Comparison of ENCODE assay signal across 8 mouse cellular contexts in the genomic region with DNA sequence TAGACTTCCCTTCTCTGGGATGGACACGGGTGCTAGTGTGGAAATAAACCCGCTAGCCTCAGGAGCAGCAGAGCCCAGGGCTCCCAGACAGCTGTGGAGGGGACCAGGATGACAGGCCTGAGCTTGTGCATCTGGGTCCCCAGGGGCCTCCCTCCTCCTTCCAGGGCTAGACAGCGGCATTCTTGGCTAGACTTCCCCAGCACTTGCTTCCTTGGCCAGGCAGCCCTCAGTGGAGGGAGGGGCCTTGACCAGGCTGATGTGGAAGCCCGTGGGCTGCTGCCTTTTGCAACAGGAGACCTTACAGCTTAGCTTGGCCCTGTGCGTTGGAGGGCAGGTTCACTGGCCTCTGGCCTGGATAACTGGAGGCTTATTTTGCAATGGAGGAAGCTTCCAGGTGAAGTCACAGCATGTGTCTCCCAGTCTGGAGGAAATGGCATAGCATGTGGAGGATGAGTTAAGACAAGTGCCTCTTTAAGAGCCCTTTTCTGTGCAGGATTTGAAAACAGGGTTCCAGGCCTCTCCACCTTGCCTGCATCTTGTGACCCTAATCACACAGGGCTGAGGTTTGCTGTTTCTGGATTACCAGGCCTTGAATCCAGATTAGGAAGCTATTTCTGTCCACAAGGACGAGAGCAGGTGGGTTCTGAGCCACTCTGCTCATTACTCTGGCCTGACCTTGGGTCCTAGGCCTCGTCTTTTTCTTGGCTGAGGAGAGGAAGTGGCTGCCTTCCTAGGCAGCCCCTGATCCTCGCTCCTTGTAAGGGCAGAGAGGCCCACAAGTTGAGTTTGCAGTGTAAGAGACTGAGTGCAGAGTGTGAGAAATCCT. TPM values are rescaled to one million over a fixed set of nuclear protein-coding genes. Genes with fewer than 3 reads are reported as not detected.
DNase-seq lines count a peak whose midpoint lies in the region; ATAC-seq lines count a peak whose summit lies in the region.

No protein-coding gene starts in this region.

- peaks cover 25% of the 10 kb centered on the region for H3K36me3 ChIP-seq in embryonic facial prominence, embryonic 14.5 days (ENCODE audit: control insufficient read depth, insufficient read depth, low read length)
- H3K36me3 ChIP-seq in heart, embryonic 13.5 days = peaks cover 34% of the 10 kb centered on the region
- H3K36me3 ChIP-seq in midbrain, embryonic 10.5 days = peaks cover 41% of the 10 kb centered on the region

- ATAC-seq in embryonic facial prominence, embryonic 14.5 days (ENCODE audit: low read depth) = no peak
- ATAC-seq in heart, embryonic 13.5 days (ENCODE audit: extremely low read depth, insufficient number of reproducible peaks, low FRiP score, low TSS enrichment) = no peak

- H3K27ac ChIP-seq in embryonic facial prominence, embryonic 14.5 days (replicated peaks; ENCODE audit: low read depth, low read length) = no peak overlapping the region
- H3K27ac ChIP-seq in heart, embryonic 13.5 days (replicated peaks) = peak overlapping the region; percentile 88
- peak overlapping the region; percentile 46; the same call in 1 of the 2 replicates for H3K27ac ChIP-seq in midbrain, embryonic 10.5 days (replicated peaks)

- H3K27me3 ChIP-seq in embryonic facial prominence, embryonic 14.5 days (replicated peaks; ENCODE audit: control insufficient read depth, insufficient read depth, low read length) = no peaks in the 10 kb centered on the region
- no peaks in the 10 kb centered on the region for H3K27me3 ChIP-seq in heart, embryonic 13.5 days (replicated peaks)
- H3K27me3 ChIP-seq in midbrain, embryonic 10.5 days (ENCODE audit: low read depth, poor library complexity, severe bottlenecking) = no peaks in the 10 kb centered on the region

- peaks cover 21% of the 10 kb centered on the region for H3K4me1 ChIP-seq in embryonic facial prominence, embryonic 14.5 days (ENCODE audit: control insufficient read depth, insufficient read depth, low read length)
- peaks cover 57% of the 10 kb centered on the region for H3K4me1 ChIP-seq in heart, embryonic 13.5 days
- H3K4me1 ChIP-seq in midbrain, embryonic 10.5 days = peaks cover 57% of the 10 kb centered on the region

- H3K9me3 ChIP-seq in embryonic facial prominence, embryonic 14.5 days (ENCODE audit: control insufficient read depth, low read length) = no peaks in the 10 kb centered on the region
- no peaks in the 10 kb centered on the region for H3K9me3 ChIP-seq in heart, embryonic 13.5 days
- no peaks in the 10 kb centered on the region for H3K9me3 ChIP-seq in midbrain, embryonic 10.5 days (replicated peaks)

- peak overlapping the region; percentile 66 for H3K4me2 ChIP-seq in embryonic facial prominence, embryonic 14.5 days (ENCODE audit: low read depth, low read length)
- peak overlapping the region; percentile 94 for H3K4me2 ChIP-seq in heart, embryonic 13.5 days

- 46% methylated on average over 7 of the region's 8 CpGs for WGBS in embryonic facial prominence, embryonic 14.5 days
- whole genome bisulfite sequencing in heart, embryonic 13.5 days = 31% methylated on average over 8 of the region's 8 CpGs
- 66% methylated on average over 8 of the region's 8 CpGs for WGBS in midbrain, embryonic 10.5 days

- peak overlapping the region; percentile 40 for H3K9ac ChIP-seq in embryonic facial prominence, embryonic 14.5 days (ENCODE audit: low read depth, low read length)
- peak overlapping the region; percentile 96 for H3K9ac ChIP-seq in heart, embryonic 13.5 days

- peak; percentile 65 for DNase-seq in ovary, postnatal 36 days (ENCODE audit: low spot score)
- DNase-seq in ovary, postnatal 14 days (ENCODE audit: low spot score) = no peak
- peak; percentile 72 for DNase-seq in embryonic facial prominence, embryonic 14.5 days (ENCODE audit: low spot score)
- DNase-seq in kidney, postnatal 36 days = peak; percentile 37 to 60
- DNase-seq in midbrain, embryonic 10.5 days (ENCODE audit: low spot score) = no peak
- no peak for DNase-seq in layer of hippocampus, adult 8-10 months (ENCODE audit: low spot score in 2 of 2)
- DNase-seq in layer of hippocampus, postnatal 14 days (ENCODE audit: low spot score in 2 of 2) = no peak

- peak overlapping the region; percentile 84 for H3K4me3 ChIP-seq in embryonic facial prominence, embryonic 14.5 days (ENCODE audit: low read depth, low read length)
- H3K4me3 ChIP-seq in heart, embryonic 13.5 days = peak overlapping the region; percentile 94
- peak overlapping the region; percentile 88; the same call in 1 of the 2 replicates for H3K4me3 ChIP-seq in midbrain, embryonic 10.5 days

RNA-seq across cellular contexts. Expression of gene Unc119, which starts 1.8 kb away (rescaled TPM):
- 39.9 and 46.1 TPM in 2 replicates for polyA plus RNA-seq in embryonic facial prominence, embryonic 14.5 days (2014; fragmentation: Nextera tagmentation; extraction: Ambion mirVana)
- 42.8 and 44.6 TPM in 2 replicates for polyA plus RNA-seq in heart, embryonic 13.5 days (2015; fragmentation: Nextera tagmentation; extraction: Ambion mirVana)
- 57.7 and 61.7 TPM in 2 replicates for polyA plus RNA-seq in midbrain, embryonic 10.5 days (2016; fragmentation: Nextera tagmentation; extraction: Ambion mirVana)
- total RNA-seq in layer of hippocampus, adult 8-10 months (2022) = 10 to 100 TPM; 30.9 to 37.3 (median 34.9) TPM
- 10 to 100 TPM; 27.6 to 32.2 TPM for total RNA-seq in layer of hippocampus, postnatal 14 days (2021)

RNA-seq across cellular contexts. Expression of gene Pigs, which starts 16.9 kb away (rescaled TPM):
- 72.3 and 82.1 TPM in 2 replicates for polyA plus RNA-seq in embryonic facial prominence, embryonic 14.5 days (2014; fragmentation: Nextera tagmentation; extraction: Ambion mirVana)
- 65.9 and 66.6 TPM in 2 replicates for polyA plus RNA-seq in heart, embryonic 13.5 days (2015; fragmentation: Nextera tagmentation; extraction: Ambion mirVana)
- 74.0 and 78.5 TPM in 2 replicates for polyA plus RNA-seq in midbrain, embryonic 10.5 days (2016; fragmentation: Nextera tagmentation; extraction: Ambion mirVana)
- 10 to 100 TPM; 58.9 to 64.6 (median 62.2) TPM for total RNA-seq in layer of hippocampus, adult 8-10 months (2022)
- 10 to 100 TPM; 70.8 to 76.7 TPM for total RNA-seq in layer of hippocampus, postnatal 14 days (2021)

RNA-seq across cellular contexts. Expression of gene Aldoc, which starts 22.3 kb away (rescaled TPM):
- 20.4 and 24.1 TPM in 2 replicates for polyA plus RNA-seq in embryonic facial prominence, embryonic 14.5 days (2014; fragmentation: Nextera tagmentation; extraction: Ambion mirVana)
- 22.1 and 22.5 TPM in 2 replicates for polyA plus RNA-seq in heart, embryonic 13.5 days (2015; fragmentation: Nextera tagmentation; extraction: Ambion mirVana)
- polyA plus RNA-seq in midbrain, embryonic 10.5 days (2016; fragmentation: Nextera tagmentation; extraction: Ambion mirVana) = 1.5 and 1.6 TPM in 2 replicates
- total RNA-seq in layer of hippocampus, adult 8-10 months (2022) = 1,000 to 10,000 TPM in 1 of 4 experiments, 100 to 1,000 TPM in 3; 734 to 1,027 (median 804) TPM
- total RNA-seq in layer of hippocampus, postnatal 14 days (2021) = 100 to 1,000 TPM; 663 to 756 TPM

RNA-seq across cellular contexts. Expression of gene Foxn1, which starts 41.3 kb away (rescaled TPM):
- 1.4 and 1.6 TPM in 2 replicates for polyA plus RNA-seq in embryonic facial prominence, embryonic 14.5 days (2014; fragmentation: Nextera tagmentation; extraction: Ambion mirVana)
- polyA plus RNA-seq in heart, embryonic 13.5 days (2015; fragmentation: Nextera tagmentation; extraction: Ambion mirVana) = 0.04 and 0.44 TPM in 2 replicates
- not detected in 2 replicates for polyA plus RNA-seq in midbrain, embryonic 10.5 days (2016; fragmentation: Nextera tagmentation; extraction: Ambion mirVana)
- total RNA-seq in layer of hippocampus, adult 8-10 months (2022) = under 1 TPM in 1 of 4 experiments, not detected in 3; 0.10 TPM
- total RNA-seq in layer of hippocampus, postnatal 14 days (2021) = not detected

RNA-seq across cellular contexts. Expression of gene Spag5, which starts 43.8 kb away (rescaled TPM):
- polyA plus RNA-seq in embryonic facial prominence, embryonic 14.5 days (2014; fragmentation: Nextera tagmentation; extraction: Ambion mirVana) = 23.8 and 25.3 TPM in 2 replicates
- 24.5 and 25.5 TPM in 2 replicates for polyA plus RNA-seq in heart, embryonic 13.5 days (2015; fragmentation: Nextera tagmentation; extraction: Ambion mirVana)
- polyA plus RNA-seq in midbrain, embryonic 10.5 days (2016; fragmentation: Nextera tagmentation; extraction: Ambion mirVana) = 63.4 and 64.2 TPM in 2 replicates
- 1 to 10 TPM; 5.8 to 9.4 (median 7.1) TPM for total RNA-seq in layer of hippocampus, adult 8-10 months (2022)
- total RNA-seq in layer of hippocampus, postnatal 14 days (2021) = 1 to 10 TPM; 5.0 to 6.6 TPM

Comparison
In these comparisons a context has a peak if more than half of its experiments do, and no peak if none do; other contexts are left out.
1. DNase-seq: peak in ovary, postnatal 36 days (single experiment), embryonic facial prominence, embryonic 14.5 days (single experiment) and kidney, postnatal 36 days (2 of 2); none in ovary, postnatal 14 days (single experiment), midbrain, embryonic 10.5 days (single experiment), layer of hippocampus, adult 8-10 months (0 of 2) and layer of hippocampus, postnatal 14 days (0 of 2).
2. Peak in every context shown above with its lines, with median percentiles within 50 percentile points of each other: H3K4me3 ChIP-seq.